In the genomic region with DNA sequence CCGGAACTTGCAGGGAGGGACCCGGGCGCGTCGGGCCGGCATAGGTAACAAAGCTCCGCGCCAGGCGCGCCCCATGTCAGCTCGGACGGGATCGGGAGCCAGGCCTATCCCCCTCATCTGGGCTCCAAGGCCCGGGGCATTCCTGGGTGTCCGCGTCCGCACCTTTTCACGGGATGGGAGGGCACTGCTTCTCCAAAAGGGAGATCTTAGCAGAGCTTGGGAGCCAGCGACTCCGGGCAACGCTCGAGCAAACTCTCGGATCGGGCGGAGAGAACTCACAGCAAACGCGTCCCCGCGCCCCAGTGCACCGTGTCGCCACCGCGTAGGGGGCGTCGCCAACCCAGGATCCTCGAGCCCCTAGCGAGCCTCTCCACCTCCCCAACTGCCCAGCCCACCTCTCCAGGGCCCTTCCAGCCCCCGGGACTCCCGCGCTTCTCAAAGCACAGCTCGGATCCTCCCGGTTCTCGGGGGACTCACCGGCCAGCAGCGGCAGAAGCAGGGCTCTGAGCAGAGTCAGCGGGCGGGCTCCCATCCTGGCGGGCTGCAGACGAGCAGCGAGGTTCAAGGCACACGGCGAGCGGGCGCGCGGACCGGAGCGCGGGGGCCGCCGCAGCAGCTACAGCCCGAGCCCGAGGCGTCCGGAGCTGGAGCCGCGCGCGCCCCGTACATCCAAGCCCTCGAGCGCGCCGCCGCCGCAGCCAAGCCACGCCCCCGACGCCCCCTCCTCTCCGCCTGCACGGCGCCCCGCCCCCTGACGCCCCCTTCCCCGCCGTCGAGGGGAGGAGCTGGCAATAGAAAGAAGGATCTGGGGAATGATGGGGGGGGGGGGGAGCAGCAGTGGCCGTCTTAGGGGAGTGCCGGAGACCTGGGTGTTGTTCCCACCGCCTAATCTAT, we compare ENCODE assay signal across 8 mouse cellular contexts. TPM values are rescaled to one million over a fixed set of nuclear protein-coding genes. Genes with fewer than 3 reads are reported as not detected.
A peak's percentile ranks its signal among the peaks of the same experiment; 100 is the strongest.
DNase-seq lines count a peak whose midpoint lies in the region; ATAC-seq and TF ChIP-seq lines count a peak whose summit lies in the region.

A gene (minus strand): TSS at position 714 of the 894 bp plus-strand sequence.

- H3K4me2 ChIP-seq in intestine, postnatal 0 days (replicated peaks; ENCODE audit: low read depth): peak within 1 kb of the TSS; percentile 90
- peak within 1 kb of the TSS; percentile 92 for H3K4me2 ChIP-seq in liver, postnatal 0 days (ENCODE audit: low read depth, low read length)
- peak within 1 kb of the TSS; percentile 68 for H3K4me2 ChIP-seq in neural tube, embryonic 14.5 days (ENCODE audit: low read depth, low read length)

- H3K4me1 ChIP-seq in intestine, postnatal 0 days (replicated peaks; ENCODE audit: control insufficient read depth, insufficient read depth, low read length): peaks cover 6% of the 10 kb centered on the region; the same call in 1 of the 2 replicates
- peaks cover 17% of the 10 kb centered on the region for H3K4me1 ChIP-seq in liver, postnatal 0 days (ENCODE audit: insufficient read depth)
- H3K4me1 ChIP-seq in neural tube, embryonic 14.5 days (ENCODE audit: control insufficient read depth, insufficient read depth, low read length): peaks cover 26% of the 10 kb centered on the region

- ATAC-seq in intestine, postnatal 0 days: peak; percentile 46
- ATAC-seq in liver, postnatal 0 days: peak; percentile 47
- ATAC-seq in neural tube, embryonic 14.5 days (ENCODE audit: low read depth): peak; percentile 81

- DNase-seq in layer of hippocampus, adult 2 months (ENCODE audit: low spot score in 2 of 2): peak; percentile 65 to 75
- DNase-seq in layer of hippocampus, adult 9-10 months (ENCODE audit: low spot score): no peak
- DNase-seq in cerebellum, adult 9-11 months: peak; percentile 63
- peak; percentile 75 for DNase-seq in gastrocnemius, postnatal 10 days
- peak; percentile 57 for DNase-seq in liver, postnatal 0 days
- DNase-seq in thymus, postnatal 25 days: peak; percentile 76

- TF ChIP-seq CTCF in layer of hippocampus, adult 2 months (conservative IDR thresholded peaks at IDR 0.05): no peak
- TF ChIP-seq CTCF in intestine, postnatal 0 days (IDR thresholded peaks at IDR 0.05; ENCODE audit: low read depth): no peak
- no peak for TF ChIP-seq CTCF in liver, postnatal 0 days (IDR thresholded peaks at IDR 0.05; ENCODE audit: low read depth)

- H3K4me3 ChIP-seq in layer of hippocampus, adult 2 months: peak within 1 kb of the TSS; percentile 83
- peak within 1 kb of the TSS; percentile 70 for H3K4me3 ChIP-seq in intestine, postnatal 0 days (ENCODE audit: low read depth, low read length)
- H3K4me3 ChIP-seq in liver, postnatal 0 days (ENCODE audit: low read depth, low read length): peak within 1 kb of the TSS; percentile 66
- peak within 1 kb of the TSS; percentile 91 for H3K4me3 ChIP-seq in neural tube, embryonic 14.5 days (ENCODE audit: low read depth, low read length)

- H3K36me3 ChIP-seq in intestine, postnatal 0 days (ENCODE audit: control insufficient read depth, insufficient read depth): peaks cover 28% of the 10 kb centered on the region
- peaks cover 19% of the 10 kb centered on the region for H3K36me3 ChIP-seq in liver, postnatal 0 days (replicated peaks; ENCODE audit: insufficient read depth, low read length)
- peaks cover 12% of the 10 kb centered on the region for H3K36me3 ChIP-seq in neural tube, embryonic 14.5 days (ENCODE audit: control insufficient read depth, insufficient read depth, low read length)

- peak within 1 kb of the TSS; percentile 82 for H3K9ac ChIP-seq in intestine, postnatal 0 days (ENCODE audit: low read depth, low read length)
- peak within 1 kb of the TSS; percentile 76 for H3K9ac ChIP-seq in liver, postnatal 0 days (replicated peaks)
- peak within 1 kb of the TSS; percentile 91 for H3K9ac ChIP-seq in neural tube, embryonic 14.5 days (replicated peaks; ENCODE audit: low read depth, low read length)

- no peaks in the 10 kb centered on the region for H3K27me3 ChIP-seq in intestine, postnatal 0 days (replicated peaks; ENCODE audit: control insufficient read depth, insufficient read depth, low read length)
- 0 out of 2 replicates have a peak, but pooled peaks cover 5% of the 10 kb centered on the region for H3K27me3 ChIP-seq in liver, postnatal 0 days (ENCODE audit: insufficient read depth, low read length)
- H3K27me3 ChIP-seq in neural tube, embryonic 14.5 days (ENCODE audit: control insufficient read depth, insufficient read depth, low read length): no peaks in the 10 kb centered on the region

- under 1% methylated on average over 69 of the region's 90 CpGs for WGBS in intestine, postnatal 0 days
- 4% methylated on average over 71 of the region's 90 CpGs for WGBS in liver, postnatal 0 days (ENCODE audit: insufficient replicate concordance)
- under 1% methylated on average over 87 of the region's 90 CpGs for WGBS in neural tube, embryonic 14.5 days

- TF ChIP-seq EP300 in liver, postnatal 0 days (IDR thresholded peaks at IDR 0.05; ENCODE audit: low read depth): no peak

- H3K27ac ChIP-seq in layer of hippocampus, adult 2 months: peak within 1 kb of the TSS; percentile 82
- peak within 1 kb of the TSS; percentile 74 for H3K27ac ChIP-seq in intestine, postnatal 0 days (ENCODE audit: low read depth, low read length)
- peak within 1 kb of the TSS; percentile 57 for H3K27ac ChIP-seq in liver, postnatal 0 days (ENCODE audit: low read depth)
- peak within 1 kb of the TSS; percentile 83 for H3K27ac ChIP-seq in neural tube, embryonic 14.5 days (ENCODE audit: low read depth, low read length)

- H3K9me3 ChIP-seq in intestine, postnatal 0 days (ENCODE audit: control insufficient read depth): no peaks in the 10 kb centered on the region
- H3K9me3 ChIP-seq in liver, postnatal 0 days (ENCODE audit: low read length): no peaks in the 10 kb centered on the region
- no peaks in the 10 kb centered on the region for H3K9me3 ChIP-seq in neural tube, embryonic 14.5 days (ENCODE audit: control insufficient read depth, low read length)

RNA-seq across cellular contexts. Expression of the gene that starts here (rescaled TPM):
- 1 to 10 TPM; 8.5 to 8.8 TPM for total RNA-seq in layer of hippocampus, adult 2 months (2021)
- total RNA-seq in gastrocnemius, postnatal 10 days (2021): 10 to 100 TPM; 12.6 to 19.3 TPM
- polyA plus RNA-seq in intestine, postnatal 0 days (2015; fragmentation: Nextera tagmentation; extraction: Ambion mirVana): 13.7 and 14.7 TPM in 2 replicates
- polyA plus RNA-seq in liver, postnatal 0 days (2015; fragmentation: Nextera tagmentation; extraction: Ambion mirVana): 3.0 and 3.5 TPM in 2 replicates
- 7.9 and 23.7 TPM in 2 replicates for polyA plus RNA-seq in neural tube, embryonic 14.5 days (2014; fragmentation: Nextera tagmentation; extraction: Ambion mirVana)
